Mouse (Mus musculus) hindlimb bud, embryonic 11.5 days (tissue): Measurements from ENCODE around the gene Tma16.

ENCODE experiments used
- DNase-seq: peaks from one replicate; pipeline ENCODE4 v3.0.0-alpha.2; 2012; ENCODE audit warnings: low read depth, low spot score; ENCODE audit errors: extremely low spot score

Gene Tma16

GRCm38 (mm10) chr8:66486084-66486763 lies at the start of gene Tma16:
TSS of gene Tma16 (minus strand) at chr8:66486530.
- DNase-seq: peak; percentile 72

GRCm38 (mm10) chr8:66520576-66520975 lies 34.2 kb upstream of the Tma16 start:
- no peak for DNase-seq

- DNase-seq: no peak
Observed at GRCm38 (mm10) chr8:66519149-66519548, 32.8 kb upstream of the Tma16 start.

- no peak for DNase-seq
Observed at GRCm38 (mm10) chr8:66511537-66511936, 25.2 kb upstream of the Tma16 start, which contains the start of gene Tktl2. TSS of gene Tktl2 (plus strand) at chr8:66511756.

GRCm38 (mm10) chr8:66503381-66503780 lies 17.1 kb upstream of the Tma16 start:
- no peak for DNase-seq

- peak; percentile 42 for DNase-seq
Observed at GRCm38 (mm10) chr8:66496998-66497577, 10.8 kb upstream of the Tma16 start.

GRCm38 (mm10) chr8:66495726-66496125 lies 9.4 kb upstream of the Tma16 start:
- peak; percentile 30 for DNase-seq

- DNase-seq: no peak
Observed at GRCm38 (mm10) chr8:66494496-66494895, 8.2 kb upstream of the Tma16 start.

- no peak for DNase-seq
Observed at GRCm38 (mm10) chr8:66490624-66491023, 4.3 kb upstream of the Tma16 start.

- DNase-seq: no peak
Observed at GRCm38 (mm10) chr8:66488556-66488955, 2.2 kb upstream of the Tma16 start.

GRCm38 (mm10) chr8:66476880-66477279 lies 9.4 kb downstream of the Tma16 start:
- no peak for DNase-seq

GRCm38 (mm10) chr8:66469821-66470220 lies 16.5 kb downstream of the Tma16 start:
- DNase-seq: no peak

GRCm38 (mm10) chr8:66457057-66457456 lies 29.3 kb downstream of the Tma16 start:
- DNase-seq: no peak

- no peak for DNase-seq
Observed at GRCm38 (mm10) chr8:66450691-66451090, 35.6 kb downstream of the Tma16 start.

- no peak for DNase-seq
Observed at GRCm38 (mm10) chr8:66445351-66445750, 41.0 kb downstream of the Tma16 start.

- DNase-seq: no peak
Observed at GRCm38 (mm10) chr8:66444141-66444540, 42.2 kb downstream of the Tma16 start.

- no peak for DNase-seq
Observed at GRCm38 (mm10) chr8:66442778-66443177, 43.6 kb downstream of the Tma16 start.

- DNase-seq: no peak
Observed at GRCm38 (mm10) chr8:66441123-66441522, 45.2 kb downstream of the Tma16 start.

- no peak for DNase-seq
Observed at GRCm38 (mm10) chr8:66438468-66438867, 47.9 kb downstream of the Tma16 start.

- DNase-seq: no peak
Observed at GRCm38 (mm10) chr8:66437929-66438328, 48.4 kb downstream of the Tma16 start.

GRCm38 (mm10) chr8:66436804-66437203 lies 49.5 kb downstream of the Tma16 start:
- no peak for DNase-seq

- no peak for DNase-seq
Observed at GRCm38 (mm10) chr8:66433577-66433976, 52.8 kb downstream of the Tma16 start.

- no peak for DNase-seq
Observed at GRCm38 (mm10) chr8:66430639-66431038, 55.7 kb downstream of the Tma16 start.
